Mouse (Mus musculus): ENCODE results near the gene Cpeb1. TPM values are rescaled to one million over a fixed set of nuclear protein-coding genes. Genes with fewer than 3 reads are reported as not detected.
"Not testable (repeated sequence)": the region's sequence is repeated elsewhere in the genome, so short reads cannot be mapped to it uniquely, and the experiment has no call there.

The Cpeb1 gene
- polyA plus RNA-seq (2016; fragmentation: Nextera tagmentation; extraction: Ambion mirVana) = 1.8 and 3.1 TPM in 2 replicates

DNA sequence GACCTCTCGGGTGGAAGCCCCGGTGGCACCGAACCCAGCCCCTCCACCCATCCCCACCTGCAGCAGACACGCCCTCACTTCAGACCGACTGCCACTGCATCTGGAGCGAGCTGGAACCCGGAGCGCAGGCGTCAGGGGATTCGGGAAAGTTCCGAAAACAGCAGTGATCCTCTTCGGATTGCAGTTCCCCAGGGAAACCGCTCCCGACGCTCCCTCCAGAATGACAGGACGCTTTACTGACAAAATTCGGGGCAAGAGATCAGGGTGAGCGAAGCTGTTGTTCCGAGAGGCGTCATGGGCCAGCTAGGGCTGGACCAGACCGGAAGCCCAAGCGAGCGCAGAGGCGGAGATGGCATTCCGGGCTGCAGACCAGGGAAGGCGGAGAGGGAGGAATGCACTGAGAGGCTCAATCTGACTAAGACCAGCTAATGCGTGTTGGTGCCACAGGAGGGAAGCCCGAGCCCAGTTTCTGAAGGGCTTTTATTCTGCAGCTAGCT lies at the start of gene Cpeb1:
Cpeb1 (minus strand) TSS at position 311 of the 497 bp plus-strand sequence.
- H3K4me1 ChIP-seq = peaks cover 27% of the 10 kb centered on the region
- no peaks in the 10 kb centered on the region for H3K9me3 ChIP-seq
- 2% methylated on average over 28 of the region's 28 CpGs for WGBS
- H3K27ac ChIP-seq = peak within 1 kb of the TSS; percentile 76
- no peaks in the 10 kb centered on the region for H3K36me3 ChIP-seq
- H3K27me3 ChIP-seq (ENCODE audit: insufficient read depth, poor library complexity, severe bottlenecking) = peaks cover 90% of the 10 kb centered on the region
- H3K4me3 ChIP-seq = peak within 1 kb of the TSS; percentile 68
- peak; percentile 83 for DNase-seq (ENCODE audit: low spot score)

DNA sequence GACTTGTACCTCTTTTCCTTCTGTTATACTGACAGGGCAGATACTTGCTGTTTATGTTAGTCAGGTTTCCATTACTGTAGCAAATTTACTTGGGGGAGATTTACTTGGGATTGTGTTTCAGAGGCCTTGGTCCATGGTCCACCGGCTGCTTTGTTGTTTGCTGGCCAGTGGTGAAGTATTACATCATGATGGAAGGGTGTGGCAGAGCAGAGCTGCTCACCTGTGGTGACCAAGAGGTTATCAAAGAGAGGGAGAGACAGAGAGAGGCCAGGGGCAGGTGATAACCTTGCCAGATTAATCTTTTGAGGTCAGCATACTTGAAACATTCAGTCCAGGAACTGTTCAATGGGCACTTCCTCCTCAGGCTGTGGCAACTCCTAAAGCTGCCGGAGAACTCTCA lies 45.8 kb upstream of the Cpeb1 start:
- no peaks in the 10 kb centered on the region for H3K9me3 ChIP-seq
- H3K27ac ChIP-seq = no peak overlapping the region
- WGBS = 68% methylated on average over 2 of the region's 2 CpGs
- H3K4me1 ChIP-seq = peaks cover 13% of the 10 kb centered on the region
- peaks cover 16% of the 10 kb centered on the region for H3K27me3 ChIP-seq (ENCODE audit: insufficient read depth, poor library complexity, severe bottlenecking)
- no peak overlapping the region for H3K4me3 ChIP-seq
- H3K36me3 ChIP-seq = no peaks in the 10 kb centered on the region
- no peak for DNase-seq (ENCODE audit: low spot score)

DNA sequence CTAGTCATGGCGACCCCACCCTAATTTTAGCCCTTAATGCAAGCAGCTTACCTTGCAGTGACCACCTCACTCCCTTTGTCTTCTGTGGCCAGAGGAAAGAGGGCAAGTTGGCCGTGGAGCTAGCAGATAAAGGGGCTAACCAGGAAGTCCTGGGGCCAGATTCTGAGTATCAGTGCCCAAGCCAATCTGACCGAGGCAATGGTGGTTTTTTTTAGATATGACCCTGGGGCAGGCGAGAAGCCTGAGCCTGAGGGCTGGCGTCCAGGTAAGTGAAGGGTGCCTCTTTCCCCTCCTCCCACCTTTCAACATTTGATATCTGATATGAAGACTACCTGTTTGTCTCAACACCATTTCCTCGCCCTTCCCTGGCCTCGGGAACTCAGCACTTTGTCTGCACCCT lies 42.9 kb upstream of the Cpeb1 start, which contains the start of gene BC048679:
BC048679 (minus strand) TSS at position 101 of the 400 bp plus-strand sequence.
- no peak within 1 kb of the TSS for H3K4me3 ChIP-seq
- no peaks in the 10 kb centered on the region for H3K9me3 ChIP-seq
- no peak within 1 kb of the TSS for H3K27ac ChIP-seq
- H3K4me1 ChIP-seq = peaks cover 16% of the 10 kb centered on the region
- peaks cover 42% of the 10 kb centered on the region for H3K27me3 ChIP-seq (ENCODE audit: insufficient read depth, poor library complexity, severe bottlenecking)
- no peaks in the 10 kb centered on the region for H3K36me3 ChIP-seq
- 49% methylated on average over 7 of the region's 7 CpGs for WGBS
- no peak for DNase-seq (ENCODE audit: low spot score)

DNA sequence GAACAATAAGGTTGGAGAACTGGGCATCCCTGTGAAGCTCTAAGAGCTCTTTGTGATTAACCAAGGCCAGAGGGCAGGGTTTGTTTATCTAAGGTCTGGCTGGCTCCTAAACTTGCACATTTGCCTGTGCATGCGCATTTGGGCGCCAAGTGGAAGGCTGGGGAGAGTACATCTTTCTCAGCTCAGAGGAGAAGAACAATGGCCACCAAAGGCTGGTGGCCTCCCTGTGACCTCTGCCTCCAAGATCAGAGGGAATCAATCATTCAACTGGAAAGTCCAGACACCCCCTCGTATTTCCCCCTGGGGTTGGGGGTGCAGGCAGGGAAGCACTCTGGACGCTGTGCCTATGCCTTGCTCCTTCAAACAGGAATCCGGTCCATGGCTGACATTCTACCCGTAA lies 41.9 kb upstream of the Cpeb1 start:
- no peaks in the 10 kb centered on the region for H3K9me3 ChIP-seq
- no peak for DNase-seq (ENCODE audit: low spot score)
- WGBS = 46% methylated on average over 6 of the region's 6 CpGs
- no peaks in the 10 kb centered on the region for H3K36me3 ChIP-seq
- H3K27ac ChIP-seq = no peak overlapping the region
- peaks cover 16% of the 10 kb centered on the region for H3K4me1 ChIP-seq
- H3K27me3 ChIP-seq (ENCODE audit: insufficient read depth, poor library complexity, severe bottlenecking) = peaks cover 52% of the 10 kb centered on the region
- no peak overlapping the region for H3K4me3 ChIP-seq

DNA sequence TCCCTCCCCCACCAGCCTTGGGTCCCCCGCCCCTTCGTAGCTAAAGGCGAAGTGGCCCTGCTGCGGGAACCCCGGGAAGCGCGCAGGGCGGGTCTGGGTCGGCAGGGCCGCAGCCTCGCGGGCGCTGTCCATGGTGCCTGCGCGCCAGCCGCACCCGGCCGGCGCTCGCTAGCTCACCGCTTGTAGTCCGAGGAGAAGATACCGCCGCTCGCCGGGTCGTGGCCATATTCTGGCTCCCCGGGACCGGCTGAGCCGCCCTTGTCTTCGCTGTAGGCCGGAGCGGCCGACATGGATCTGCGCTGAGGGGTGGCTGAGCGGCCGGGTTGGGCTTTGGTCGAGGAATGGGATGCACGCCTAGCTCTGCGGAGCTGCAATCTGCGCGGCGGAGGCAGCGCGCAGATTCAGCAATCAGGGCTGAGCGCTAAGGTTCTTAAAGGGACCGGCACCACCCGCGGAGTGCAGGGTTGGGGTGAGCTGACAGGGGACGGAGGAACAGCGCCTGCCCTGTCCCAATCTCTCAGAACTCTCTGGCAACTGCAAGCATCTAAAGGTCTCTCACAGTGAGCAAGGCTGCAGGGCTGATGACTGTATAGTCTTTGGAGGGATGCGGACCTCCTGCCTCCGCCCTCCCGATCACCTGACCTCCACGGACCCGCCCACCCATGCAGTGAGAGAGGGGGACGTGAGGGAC lies 38.2 kb upstream of the Cpeb1 start, which contains the start of gene Ap3b2:
Ap3b2 (minus strand) TSS at position 595 of the 691 bp plus-strand sequence.
- Histone ChIP-seq H3K27ac (no peak within 1 kb of the TSS), H3K9me3 (no peaks in the 10 kb centered on the region), H3K4me3 (peak within 1 kb of the TSS; percentile 69), H3K27me3 (ENCODE audit: insufficient read depth, poor library complexity, severe bottlenecking) (peaks cover 60% of the 10 kb centered on the region), H3K36me3 (no peaks in the 10 kb centered on the region), H3K4me1 (peaks cover 23% of the 10 kb centered on the region)
- peak; percentile 89 for DNase-seq (ENCODE audit: low spot score)
- WGBS = under 1% methylated on average over 57 of the region's 57 CpGs

DNA sequence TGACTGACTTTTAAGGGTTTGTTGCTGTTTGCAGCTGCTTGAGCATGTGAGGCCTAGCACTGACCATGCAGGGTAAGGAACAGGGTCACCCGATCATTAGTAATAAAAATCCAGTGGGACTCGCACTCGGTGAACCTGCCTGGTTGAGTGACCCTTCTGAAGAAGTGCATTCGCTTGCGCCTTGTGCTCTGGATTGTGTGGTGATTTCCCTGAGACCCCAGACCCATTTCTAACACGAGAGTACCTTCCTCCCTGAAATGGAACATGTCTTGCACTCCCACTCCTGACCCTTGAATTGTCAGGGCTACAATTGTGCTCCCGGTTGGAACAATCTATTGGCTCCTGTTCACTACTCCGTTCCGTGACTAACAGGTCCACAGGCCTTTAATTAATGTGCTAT lies 37.4 kb upstream of the Cpeb1 start:
- no peak overlapping the region for H3K27ac ChIP-seq
- WGBS = 44% methylated on average over 9 of the region's 9 CpGs
- peaks cover 54% of the 10 kb centered on the region for H3K27me3 ChIP-seq (ENCODE audit: insufficient read depth, poor library complexity, severe bottlenecking)
- no peaks in the 10 kb centered on the region for H3K9me3 ChIP-seq
- no peak for DNase-seq (ENCODE audit: low spot score)
- peaks cover 16% of the 10 kb centered on the region for H3K4me1 ChIP-seq
- no peaks in the 10 kb centered on the region for H3K36me3 ChIP-seq
- no peak overlapping the region for H3K4me3 ChIP-seq

DNA sequence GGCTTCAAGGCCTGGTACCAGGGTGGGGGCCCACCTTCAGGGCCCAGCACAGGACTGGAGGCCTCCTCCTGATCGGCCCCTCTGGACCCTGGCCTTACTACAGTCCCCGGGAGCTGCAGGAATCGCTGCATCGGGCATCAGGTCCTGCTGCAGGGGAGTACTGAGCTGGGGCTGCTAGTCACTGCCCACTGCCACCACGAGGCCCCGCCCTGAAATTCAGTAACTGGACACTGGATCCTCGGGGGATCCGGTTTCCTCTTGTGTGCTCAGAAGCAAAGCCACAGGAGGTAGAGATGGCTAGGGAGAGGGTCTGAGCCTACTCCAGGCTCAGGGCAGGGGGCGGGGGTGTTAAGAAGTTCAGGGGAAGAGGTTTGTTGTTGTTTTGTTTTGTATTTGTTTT lies 34.4 kb upstream of the Cpeb1 start:
- WGBS = 12% methylated on average over 9 of the region's 9 CpGs
- DNase-seq (ENCODE audit: low spot score) = no peak

DNA sequence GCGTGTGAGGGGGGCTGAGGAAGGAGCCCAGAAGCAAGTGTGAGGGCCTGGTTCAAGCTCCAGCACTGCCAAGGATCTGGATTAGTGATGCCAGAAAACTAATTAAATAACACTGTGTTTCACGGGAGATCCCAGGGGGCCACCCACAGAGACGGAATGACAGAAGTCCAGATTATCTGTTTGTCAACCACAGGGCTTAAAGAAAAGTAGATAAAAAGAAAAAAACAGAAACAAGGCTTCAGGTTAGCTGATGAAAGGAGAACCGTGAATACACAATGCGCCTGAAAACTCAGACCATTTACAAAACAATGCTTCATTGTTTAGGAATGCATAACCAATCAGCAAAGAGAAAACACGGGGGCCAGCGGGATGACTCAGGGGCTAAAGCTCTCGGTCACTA lies 25.5 kb upstream of the Cpeb1 start:
- DNase-seq (ENCODE audit: low spot score) = no peak
- WGBS = 11% methylated on average over 8 of the region's 8 CpGs
- Histone ChIP-seq H3K36me3 (no peaks in the 10 kb centered on the region), H3K27me3 (ENCODE audit: insufficient read depth, poor library complexity, severe bottlenecking) (peaks cover 32% of the 10 kb centered on the region), H3K9me3 (no peaks in the 10 kb centered on the region), H3K27ac (no peak overlapping the region), H3K4me1 (peaks cover 8% of the 10 kb centered on the region), H3K4me3 (no peak overlapping the region)

More for the DNA sequence above, 34.4 kb upstream of the Cpeb1 start:
- no peak overlapping the region for H3K27ac ChIP-seq
- no peaks in the 10 kb centered on the region for H3K9me3 ChIP-seq
- H3K4me3 ChIP-seq = peak overlapping the region; percentile 16; the same call in 1 of the 2 replicates
- peaks cover 29% of the 10 kb centered on the region for H3K27me3 ChIP-seq (ENCODE audit: insufficient read depth, poor library complexity, severe bottlenecking)
- H3K4me1 ChIP-seq = peaks cover 10% of the 10 kb centered on the region
- H3K36me3 ChIP-seq = no peaks in the 10 kb centered on the region

DNA sequence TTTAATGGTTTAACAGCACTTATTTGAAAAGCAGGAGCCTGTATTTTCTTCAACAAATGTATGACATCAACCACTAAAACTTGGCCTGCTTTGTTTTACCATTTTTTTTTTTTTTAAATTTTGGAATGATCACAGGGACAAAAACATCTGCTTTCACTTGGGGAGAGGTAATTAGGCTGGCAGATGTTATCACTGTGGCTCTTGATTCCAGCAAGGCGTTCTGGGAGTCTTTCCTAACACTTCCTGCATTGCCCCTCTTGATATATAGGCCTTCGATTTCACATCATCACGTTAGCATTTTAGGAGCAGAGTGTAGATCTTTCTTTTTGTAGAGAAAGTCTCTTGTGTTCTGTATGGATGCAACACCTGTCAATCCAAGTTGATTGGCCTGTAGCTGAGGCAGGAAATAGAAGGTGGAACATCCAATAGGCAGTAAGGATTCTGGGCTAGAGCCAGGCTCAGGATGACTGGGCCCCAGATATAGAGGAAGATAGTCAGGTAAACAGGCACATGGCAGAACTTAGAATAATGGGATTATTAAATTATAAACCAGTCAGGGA lies 24.3 kb upstream of the Cpeb1 start:
- H3K27ac ChIP-seq = no peak overlapping the region
- H3K9me3 ChIP-seq = no peaks in the 10 kb centered on the region
- no peak for DNase-seq (ENCODE audit: low spot score)

DNA sequence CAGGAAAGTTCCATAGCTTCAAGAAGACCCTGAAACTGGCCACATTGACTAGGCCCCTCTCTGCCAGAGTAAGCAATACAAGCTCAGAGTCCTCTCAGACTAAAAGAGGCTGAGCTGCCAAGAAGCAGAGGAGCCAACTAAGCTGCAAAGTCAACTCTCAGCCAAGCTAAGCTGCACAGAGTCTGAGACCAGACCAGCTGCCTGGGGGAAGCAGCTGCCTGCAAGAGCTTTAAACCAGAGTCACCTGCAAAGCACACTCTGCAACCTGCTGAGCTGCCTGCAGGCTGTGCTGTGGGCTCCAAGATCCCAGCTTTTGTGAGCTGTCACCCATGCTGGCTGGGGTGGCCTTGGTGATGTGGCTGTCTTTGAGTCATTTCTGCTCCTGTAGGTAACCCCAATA lies 23.0 kb upstream of the Cpeb1 start:
- not testable (repeated sequence) for H3K9me3 ChIP-seq; H3K27ac ChIP-seq; DNase-seq (ENCODE audit: low spot score); H3K36me3 ChIP-seq; H3K4me1 ChIP-seq; H3K4me3 ChIP-seq
- peaks cover 48% of the 10 kb centered on the region for H3K27me3 ChIP-seq (ENCODE audit: insufficient read depth, poor library complexity, severe bottlenecking)

More for the DNA sequence above, 24.3 kb upstream of the Cpeb1 start:
- Histone ChIP-seq H3K4me3 (no peak overlapping the region), H3K4me1 (peaks cover 8% of the 10 kb centered on the region), H3K27me3 (ENCODE audit: insufficient read depth, poor library complexity, severe bottlenecking) (peaks cover 43% of the 10 kb centered on the region), H3K36me3 (no peaks in the 10 kb centered on the region)
- 53% methylated on average over 3 of the region's 3 CpGs for WGBS

DNA sequence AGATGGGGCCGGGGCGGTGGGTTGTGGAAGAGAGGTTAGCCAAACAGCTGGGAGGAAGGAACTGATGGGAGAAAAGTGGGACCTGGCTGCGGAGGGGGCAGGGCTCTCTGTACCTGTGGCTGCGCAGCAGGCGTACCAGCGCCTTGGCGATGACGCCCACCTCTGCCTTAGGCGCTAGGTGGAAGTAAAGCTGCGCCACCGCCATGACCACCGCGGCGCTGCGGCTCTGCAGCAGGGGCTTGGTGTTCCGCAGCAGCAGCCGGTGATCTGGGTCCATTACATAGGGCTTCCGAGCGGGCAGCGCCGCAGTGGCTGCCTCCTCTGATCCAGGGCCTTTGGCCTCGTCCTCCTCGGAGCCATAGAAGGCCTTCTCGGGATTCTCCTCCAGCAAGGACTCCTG lies 21.6 kb upstream of the Cpeb1 start:
- Histone ChIP-seq H3K4me1 (peaks cover 8% of the 10 kb centered on the region), H3K27ac (no peak overlapping the region), H3K36me3 (no peaks in the 10 kb centered on the region), H3K27me3 (ENCODE audit: insufficient read depth, poor library complexity, severe bottlenecking) (peaks cover 52% of the 10 kb centered on the region), H3K9me3 (no peaks in the 10 kb centered on the region), H3K4me3 (peak overlapping the region; percentile 45)
- no peak for DNase-seq (ENCODE audit: low spot score)
- WGBS = 3% methylated on average over 22 of the region's 24 CpGs

DNA sequence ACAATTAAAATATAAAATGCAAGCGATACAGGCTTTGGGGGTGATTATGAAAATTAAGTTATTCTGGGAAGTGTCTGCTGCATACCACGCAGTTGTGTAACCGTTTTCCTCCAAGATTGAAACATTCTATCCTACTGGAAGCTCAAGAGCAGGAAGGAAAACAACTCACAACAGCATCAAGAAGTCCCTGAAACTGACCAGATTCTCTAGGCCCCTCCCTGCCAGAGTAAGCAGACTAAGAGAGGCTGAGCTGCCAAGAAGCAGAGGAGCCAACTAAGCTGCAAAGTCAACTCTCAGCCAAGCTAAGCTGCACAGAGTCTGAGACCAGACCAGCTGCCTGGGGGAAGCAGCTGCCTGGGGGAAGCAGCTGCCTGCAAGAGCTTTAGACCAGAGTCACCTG lies 20.0 kb upstream of the Cpeb1 start:
- H3K4me3 ChIP-seq = no peak overlapping the region
- WGBS = 65% methylated on average over 3 of the region's 3 CpGs
- H3K27me3 ChIP-seq (ENCODE audit: insufficient read depth, poor library complexity, severe bottlenecking) = peaks cover 52% of the 10 kb centered on the region
- H3K4me1 ChIP-seq = peaks cover 8% of the 10 kb centered on the region
- no peaks in the 10 kb centered on the region for H3K36me3 ChIP-seq
- no peak for DNase-seq (ENCODE audit: low spot score)
- H3K27ac ChIP-seq = no peak overlapping the region
- no peaks in the 10 kb centered on the region for H3K9me3 ChIP-seq

DNA sequence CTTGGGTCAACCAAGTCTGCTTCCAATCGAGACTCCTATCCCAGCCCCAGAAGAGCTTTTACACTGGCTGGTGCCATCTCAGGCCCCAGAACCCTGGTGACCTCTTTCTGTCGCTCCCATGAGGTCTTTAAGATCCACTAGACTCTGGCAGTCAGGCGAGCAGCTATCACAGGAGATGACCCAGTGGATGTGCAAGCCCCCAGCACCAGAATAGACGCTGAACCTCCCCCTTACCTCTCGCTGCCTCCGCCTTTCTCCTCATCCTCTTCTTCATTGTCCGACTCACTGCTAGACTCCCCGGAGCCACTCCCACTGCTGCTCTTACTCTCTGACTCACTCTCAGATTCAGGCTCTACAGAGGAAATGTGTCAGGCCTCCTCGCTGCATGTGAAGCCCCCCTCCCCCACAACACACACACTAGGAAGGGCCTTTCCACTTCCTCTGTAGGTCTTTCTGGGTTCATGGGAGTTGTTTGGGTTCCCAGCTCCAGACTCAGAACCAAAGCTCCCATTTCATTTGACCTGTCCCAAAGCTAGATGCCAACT lies 9.7 kb upstream of the Cpeb1 start:
- DNase-seq (ENCODE audit: low spot score) = peak; percentile 67
- Histone ChIP-seq H3K4me1 (no peaks in the 10 kb centered on the region), H3K27me3 (ENCODE audit: insufficient read depth, poor library complexity, severe bottlenecking) (peaks cover 45% of the 10 kb centered on the region; the same call in 1 of the 2 replicates), H3K36me3 (0 out of 2 replicates have a peak, but pooled peaks cover 2% of the 10 kb centered on the region), H3K27ac (no peak overlapping the region), H3K9me3 (no peaks in the 10 kb centered on the region), H3K4me3 (no peak overlapping the region)
- WGBS = 63% methylated on average over 9 of the region's 9 CpGs

Data from heart, embryonic 10.5 days (tissue).